18 mouse cellular contexts compared by ENCODE assay signal in the genomic region with DNA sequence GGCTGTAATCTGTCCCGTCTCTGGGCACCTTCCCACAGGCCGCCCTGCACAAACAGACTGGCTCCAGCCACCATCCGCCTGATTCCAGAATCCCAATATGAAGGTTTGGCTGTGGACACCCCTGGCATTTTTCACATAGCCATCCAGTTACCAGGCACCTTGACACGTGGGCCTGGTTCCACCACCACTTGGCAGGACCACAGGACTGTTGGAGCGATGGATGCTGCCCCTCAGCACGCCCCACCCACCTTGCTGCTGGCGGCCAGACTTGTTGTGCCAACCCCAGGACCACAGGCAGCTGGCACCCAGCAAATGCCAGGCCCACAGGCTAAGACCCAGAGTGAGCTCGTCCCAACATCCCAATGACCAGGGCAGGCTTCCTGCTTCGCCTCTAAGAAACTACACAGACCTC. TPM values are rescaled to one million over a fixed set of nuclear protein-coding genes. Genes with fewer than 3 reads are reported as not detected.
DNase-seq lines count a peak whose midpoint lies in the region; ATAC-seq and TF ChIP-seq lines count a peak whose summit lies in the region.
"Had no signal": no experiment of that assay in that cellular context is flagged by ENCODE, and none has a peak within 500 bp of the region (broad histone marks: within the 10 kb centered on the region; RNA-seq: fewer than 3 reads in every experiment).

No protein-coding gene starts in this region.

- H3K4me3 ChIP-seq in kidney, adult 2 months (ENCODE audit: insufficient read depth, low read depth, low read length) = no peak overlapping the region
- H3K4me3 ChIP-seq in midbrain, postnatal 0 days (ENCODE audit: low read depth, low read length) = no peak overlapping the region
- no peak overlapping the region for H3K4me3 ChIP-seq in midbrain, embryonic 11.5 days (ENCODE audit: low read depth, low read length)
- H3K4me3 ChIP-seq in myocyte = no peak overlapping the region
- H3K4me3 ChIP-seq: liver, embryonic 13.5 days; megakaryocyte, embryonic 14.5 days; neural tube, embryonic 15.5 days; stomach, embryonic 15.5 days had no signal

- 65% methylated on average over 9 of the region's 9 CpGs for WGBS in kidney, adult 2 months
- 83% methylated on average over 9 of the region's 9 CpGs for WGBS in midbrain, postnatal 0 days
- WGBS in midbrain, embryonic 11.5 days = 90% methylated on average over 9 of the region's 9 CpGs

- TF ChIP-seq POLR2A in kidney, adult 2 months (IDR thresholded peaks at IDR 0.05; ENCODE audit: low read depth, low read length) = no peak
- no peak for TF ChIP-seq POLR2A in myocyte (IDR thresholded peaks at IDR 0.05; ENCODE audit: insufficient read length, low read depth)

- H3K27ac ChIP-seq in kidney, adult 2 months (ENCODE audit: insufficient read depth, low read depth, low read length) = peak overlapping the region; percentile 77
- no peak overlapping the region for H3K27ac ChIP-seq in midbrain, postnatal 0 days (ENCODE audit: low read depth, low read length)
- no peak overlapping the region for H3K27ac ChIP-seq in midbrain, embryonic 11.5 days (ENCODE audit: low read depth, low read length)
- H3K27ac ChIP-seq: liver, embryonic 13.5 days; neural tube, embryonic 15.5 days; stomach, embryonic 15.5 days had no signal

- H3ac ChIP-seq in myocyte (ENCODE audit: control insufficient read depth, insufficient read length) = no peak overlapping the region

- H3K36me3 ChIP-seq in kidney, adult 2 months (ENCODE audit: control insufficient read depth, insufficient read depth, low read length) = no peaks in the 10 kb centered on the region
- no peaks in the 10 kb centered on the region for H3K36me3 ChIP-seq in midbrain, postnatal 0 days (ENCODE audit: insufficient read depth, low read length)
- H3K36me3 ChIP-seq in midbrain, embryonic 11.5 days (ENCODE audit: control insufficient read depth, insufficient read depth, low read length) = no peaks in the 10 kb centered on the region
- no peaks in the 10 kb centered on the region for H3K36me3 ChIP-seq in myocyte (ENCODE audit: control insufficient read depth, insufficient read depth)
- H3K36me3 ChIP-seq: liver, embryonic 13.5 days; neural tube, embryonic 15.5 days; stomach, embryonic 15.5 days had no signal

- peak; percentile 56; the same call in 1 of the 2 replicates for ATAC-seq in midbrain, postnatal 0 days (ENCODE audit: low FRiP score)
- no peak for ATAC-seq in midbrain, embryonic 11.5 days (ENCODE audit: low FRiP score)

- H3K79me2 ChIP-seq in myocyte (ENCODE audit: control insufficient read depth, insufficient read depth) = no peaks in the 10 kb centered on the region

- H3K4me2 ChIP-seq in midbrain, postnatal 0 days (ENCODE audit: low read depth, low read length, poor library complexity, severe bottlenecking) = no peak overlapping the region
- no peak overlapping the region for H3K4me2 ChIP-seq in midbrain, embryonic 11.5 days
- H3K4me2 ChIP-seq in myocyte (ENCODE audit: low read depth) = no peak overlapping the region
- H3K4me2 ChIP-seq: liver, embryonic 13.5 days; neural tube, embryonic 15.5 days; stomach, embryonic 15.5 days had no signal

- no peak overlapping the region for H3K9ac ChIP-seq in midbrain, postnatal 0 days (replicated peaks; ENCODE audit: low read length, poor library complexity, severe bottlenecking)
- H3K9ac ChIP-seq in midbrain, embryonic 11.5 days (ENCODE audit: low read length) = no peak overlapping the region
- H3K9ac ChIP-seq: liver, embryonic 13.5 days; neural tube, embryonic 15.5 days; stomach, embryonic 15.5 days had no signal

- H3K9me3 ChIP-seq in midbrain, postnatal 0 days (ENCODE audit: low read length) = no peaks in the 10 kb centered on the region
- no peaks in the 10 kb centered on the region for H3K9me3 ChIP-seq in midbrain, embryonic 11.5 days (ENCODE audit: control insufficient read depth, low read length)
- H3K9me3 ChIP-seq: liver, embryonic 13.5 days; neural tube, embryonic 15.5 days; stomach, embryonic 15.5 days had no signal

- TF ChIP-seq CTCF in kidney, adult 2 months (conservative IDR thresholded peaks at IDR 0.05; ENCODE audit: insufficient read depth, insufficient read length, low read depth, low read length) = no peak
- TF ChIP-seq CTCF in midbrain, postnatal 0 days (IDR thresholded peaks at IDR 0.05) = no peak

- peaks cover 13% of the 10 kb centered on the region for H3K4me1 ChIP-seq in kidney, adult 2 months (ENCODE audit: control insufficient read depth, insufficient read depth, low read length)
- no peaks in the 10 kb centered on the region for H3K4me1 ChIP-seq in midbrain, postnatal 0 days (ENCODE audit: insufficient read depth, low read length)
- no peaks in the 10 kb centered on the region for H3K4me1 ChIP-seq in midbrain, embryonic 11.5 days (ENCODE audit: control insufficient read depth, insufficient read depth, low read length)
- H3K4me1 ChIP-seq: neural tube, embryonic 15.5 days had no signal

- intact Hi-C loops in gastrocnemius, postnatal 14 days (cut with DNase I; ENCODE audit: low total_unique reads) = no loop called here

- H3K27me3 ChIP-seq in kidney, adult 2 months (replicated peaks; ENCODE audit: control insufficient read depth, insufficient read depth, low read length) = no peaks in the 10 kb centered on the region
- no peaks in the 10 kb centered on the region for H3K27me3 ChIP-seq in midbrain, postnatal 0 days (ENCODE audit: insufficient read depth, low read length)
- no peaks in the 10 kb centered on the region for H3K27me3 ChIP-seq in midbrain, embryonic 11.5 days (ENCODE audit: control insufficient read depth, insufficient read depth, low read length)
- H3K27me3 ChIP-seq in myocyte (ENCODE audit: control insufficient read depth, insufficient read depth, insufficient read length) = no peaks in the 10 kb centered on the region
- H3K27me3 ChIP-seq: liver, embryonic 13.5 days; neural tube, embryonic 15.5 days; stomach, embryonic 15.5 days had no signal

- peak; percentile 40 for DNase-seq in gastrocnemius, postnatal 14 days
- no peak for DNase-seq in gastrocnemius, adult 18-20 months (ENCODE audit: low spot score)
- peak; percentile 67 for DNase-seq in kidney, adult 2 months
- DNase-seq in kidney, postnatal 10 days = no peak
- peak; percentile 58 for DNase-seq in midbrain, postnatal 0 days (ENCODE audit: low spot score)
- DNase-seq in midbrain, embryonic 11.5 days (ENCODE audit: low spot score, missing footprints) = no peak
- DNase-seq: adrenal gland, postnatal 10 days; cerebellum, adult 9-10 months; embryo, embryonic 11 days; heart, postnatal 14 days; liver, embryonic 13.5 days; spleen, adult 18-20 months; thymus, postnatal 14 days had no signal

TF ChIP-seq in myocyte, 11 proteins besides CTCF, POLR2A, EP300 and RAD21:
- TF ChIP-seq MYOG (IDR thresholded peaks at IDR 0.05; ENCODE audit: control insufficient read depth in 1 of 3, insufficient read depth in 1 of 3, insufficient read length in 2 of 3, low read depth in 2 of 3) = peak in 2 of 3 experiments; percentile 92 to 96
- TF ChIP-seq TCF3 (IDR thresholded peaks at IDR 0.05; ENCODE audit: insufficient read length, low read depth) = peak; percentile 21
- TF ChIP-seq SRF (IDR thresholded peaks at IDR 0.05; ENCODE audit: control insufficient read depth, insufficient read length, low read depth) = no peak
- peak in 2 of 3 experiments; percentile 69 to 82 for TF ChIP-seq MYOD1 (IDR thresholded peaks at IDR 0.05; ENCODE audit: control insufficient read depth in 1 of 3, insufficient read length in 2 of 3, low read depth in 2 of 3)

RNA-seq across cellular contexts. Expression of gene 1810010D01Rik, which starts 11.5 kb away (rescaled TPM):
- under 1 TPM in 1 of 2 experiments, not detected in 1; 0.35 TPM for total RNA-seq in gastrocnemius, postnatal 14 days (2021)
- not detected for total RNA-seq in gastrocnemius, adult 18-20 months (2021)
- 0.42 and 0.88 TPM in 2 replicates for polyA plus RNA-seq in kidney, adult 2 months (2012; rRNA removed)
- total RNA-seq in midbrain, postnatal 0 days (2014; rRNA removed) = 0.71 TPM in 1 of 2 replicates, not detected in the other
- polyA plus RNA-seq in midbrain, postnatal 0 days (2015; fragmentation: Nextera tagmentation; extraction: Ambion mirVana) = not detected in 2 replicates
- polyA plus RNA-seq in midbrain, embryonic 11.5 days (2014; fragmentation: Nextera tagmentation; extraction: Ambion mirVana) = 0.49 TPM in 1 of 2 replicates, not detected in the other
- not detected for polyA plus RNA-seq in myocyte (2012; fragmentation: generic; extraction: Trizol)
- polyA plus RNA-seq: lung, embryonic 16.5 days; neural tube, embryonic 15.5 days had no signal

Comparison
In these comparisons a context has a peak if more than half of its experiments do, and no peak if none do; other contexts are left out.
1. DNase-seq: peak in gastrocnemius, postnatal 14 days (single experiment), kidney, adult 2 months (single experiment) and midbrain, postnatal 0 days (single experiment); none in gastrocnemius, adult 18-20 months (single experiment), kidney, postnatal 10 days (single experiment) and midbrain, embryonic 11.5 days (single experiment).